Mouse (Mus musculus) thymus, postnatal 10 days (tissue): ENCODE data around the gene Gypa.

Experiments
- DNase-seq, 2 experiments: peaks; one replicate each; pipeline ENCODE4 v3.0.0; 2021; ENCODE audit warnings: low spot score in 2 of 2

The Gypa gene

GRCm38 (mm10) chr8:80550436-80550835 is 56.9 kb downstream of the Gypa start:
- no peak for DNase-seq

GRCm38 (mm10) chr8:80551303-80551702 is 57.7 kb downstream of the Gypa start:
- no peak for DNase-seq

- no peak for DNase-seq
Measured at GRCm38 (mm10) chr8:80554991-80555390, 61.4 kb downstream of the Gypa start.
